Mouse (Mus musculus): ENCODE data around the gene Grik4. TPM values are rescaled to one million over a fixed set of nuclear protein-coding genes. Genes with fewer than 3 reads are reported as not detected.

Gene Grik4
- polyA plus RNA-seq, 1 experiment from 2014 or later = 1.1 TPM

DNA sequence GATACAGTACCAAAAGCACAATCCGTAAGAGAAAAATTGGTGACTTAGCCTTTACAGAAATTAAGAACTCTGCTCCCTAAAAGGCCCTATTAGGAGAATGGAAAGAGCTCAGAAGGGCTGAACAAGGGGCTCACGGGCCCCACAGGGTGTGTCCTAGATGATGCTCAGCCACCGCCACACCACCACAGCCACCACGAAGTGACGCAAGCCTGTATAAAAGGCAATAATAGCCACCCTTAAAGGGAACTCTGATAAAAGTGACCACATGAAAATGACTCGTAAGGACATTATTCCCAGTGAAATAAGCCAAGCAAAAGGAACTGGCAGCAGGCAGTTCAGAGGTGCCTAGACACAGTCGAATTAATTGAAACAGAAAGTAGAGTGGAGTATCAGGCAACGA, 63.3 kb downstream of the Grik4 start:
- Histone ChIP-seq H3K4me3 (ENCODE audit: low read depth, low read length) (no peak overlapping the region), H3K9me3 (ENCODE audit: control insufficient read depth, low read length) (no peaks in the 10 kb centered on the region), H3K36me3 (ENCODE audit: control insufficient read depth, insufficient read depth, low read length) (no peaks in the 10 kb centered on the region), H3K27me3 (ENCODE audit: control insufficient read depth, insufficient read depth, low read length) (no peaks in the 10 kb centered on the region), H3K27ac (ENCODE audit: low read depth, low read length) (no peak overlapping the region), H3K4me1 (replicated peaks; ENCODE audit: control insufficient read depth, insufficient read depth, low read length) (peaks cover 7% of the 10 kb centered on the region; the same call in 1 of the 2 replicates), H3K4me2 (ENCODE audit: low read depth, low read length, severe bottlenecking) (no peak overlapping the region), H3K9ac (ENCODE audit: low read length) (no peak overlapping the region)
- no peak for DNase-seq (ENCODE audit: low spot score)
- no peak for ATAC-seq (replicated peaks; ENCODE audit: low FRiP score)
- 69% methylated on average over 8 of the region's 8 CpGs for WGBS

DNA sequence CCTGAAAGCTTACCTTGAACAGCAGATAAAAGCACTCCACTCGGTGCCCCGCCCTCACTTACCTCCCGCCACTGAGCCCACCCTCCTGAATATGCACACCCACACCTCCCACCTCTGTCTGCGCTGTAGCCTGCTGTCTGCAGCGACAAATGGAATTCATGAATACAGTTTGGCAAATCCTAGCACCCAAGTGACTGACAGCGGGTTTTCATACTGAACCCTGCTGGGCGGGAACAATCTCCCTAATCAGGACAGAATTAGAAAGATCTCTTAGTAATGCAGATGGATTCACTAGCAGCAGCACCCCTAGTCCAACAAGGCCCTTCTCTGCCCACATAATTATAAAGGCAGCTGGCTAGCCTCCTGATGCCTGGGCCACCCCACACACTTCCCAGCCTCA, 65.9 kb downstream of the Grik4 start:
- ATAC-seq (replicated peaks; ENCODE audit: low FRiP score) (no peak), DNase-seq (ENCODE audit: low spot score) (no peak)
- Histone ChIP-seq H3K9me3 (ENCODE audit: control insufficient read depth, low read length) (no peaks in the 10 kb centered on the region), H3K4me3 (ENCODE audit: low read depth, low read length) (no peak overlapping the region), H3K36me3 (ENCODE audit: control insufficient read depth, insufficient read depth, low read length) (no peaks in the 10 kb centered on the region), H3K27me3 (ENCODE audit: control insufficient read depth, insufficient read depth, low read length) (no peaks in the 10 kb centered on the region), H3K27ac (ENCODE audit: low read depth, low read length) (no peak overlapping the region), H3K9ac (ENCODE audit: low read length) (no peak overlapping the region), H3K4me1 (replicated peaks; ENCODE audit: control insufficient read depth, insufficient read depth, low read length) (peaks cover 4% of the 10 kb centered on the region; the same call in 1 of the 2 replicates), H3K4me2 (ENCODE audit: low read depth, low read length, severe bottlenecking) (no peak overlapping the region)
- WGBS = 21% methylated on average over 7 of the region's 7 CpGs

DNA sequence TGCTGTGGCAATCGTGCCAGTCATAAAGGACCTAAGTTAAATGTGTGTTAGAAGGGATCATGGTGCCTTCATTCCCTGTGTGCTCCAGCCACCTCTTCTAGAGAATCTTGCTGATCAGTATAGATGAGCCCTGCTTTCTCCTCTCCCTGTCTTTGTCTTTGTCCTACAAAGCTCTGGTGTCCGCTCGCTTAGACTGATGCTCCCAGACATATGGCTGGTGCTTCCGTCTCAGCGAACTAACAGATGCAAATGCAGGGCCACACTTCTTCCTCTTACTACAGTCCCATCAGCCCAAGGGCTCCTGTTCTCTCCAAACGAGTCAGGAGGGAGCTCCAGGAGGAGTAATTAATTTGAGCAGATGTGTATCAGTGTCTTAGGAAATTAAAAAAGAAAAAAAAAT, 71.4 kb downstream of the Grik4 start:
- DNase-seq (ENCODE audit: low spot score) (no peak), ATAC-seq (replicated peaks; ENCODE audit: low FRiP score) (no peak)
- no peak overlapping the region for H3K4me2 ChIP-seq (ENCODE audit: low read depth, low read length, severe bottlenecking)
- no peak overlapping the region for H3K27ac ChIP-seq (ENCODE audit: low read depth, low read length)
- H3K4me1 ChIP-seq (replicated peaks; ENCODE audit: control insufficient read depth, insufficient read depth, low read length) = peaks cover 4% of the 10 kb centered on the region; the same call in 1 of the 2 replicates
- WGBS = 71% methylated on average over 6 of the region's 6 CpGs
- H3K4me3 ChIP-seq (ENCODE audit: low read depth, low read length) = no peak overlapping the region
- no peaks in the 10 kb centered on the region for H3K9me3 ChIP-seq (ENCODE audit: control insufficient read depth, low read length)
- no peak overlapping the region for H3K9ac ChIP-seq (ENCODE audit: low read length)
- no peaks in the 10 kb centered on the region for H3K36me3 ChIP-seq (ENCODE audit: control insufficient read depth, insufficient read depth, low read length)
- H3K27me3 ChIP-seq (ENCODE audit: control insufficient read depth, insufficient read depth, low read length) = no peaks in the 10 kb centered on the region

DNA sequence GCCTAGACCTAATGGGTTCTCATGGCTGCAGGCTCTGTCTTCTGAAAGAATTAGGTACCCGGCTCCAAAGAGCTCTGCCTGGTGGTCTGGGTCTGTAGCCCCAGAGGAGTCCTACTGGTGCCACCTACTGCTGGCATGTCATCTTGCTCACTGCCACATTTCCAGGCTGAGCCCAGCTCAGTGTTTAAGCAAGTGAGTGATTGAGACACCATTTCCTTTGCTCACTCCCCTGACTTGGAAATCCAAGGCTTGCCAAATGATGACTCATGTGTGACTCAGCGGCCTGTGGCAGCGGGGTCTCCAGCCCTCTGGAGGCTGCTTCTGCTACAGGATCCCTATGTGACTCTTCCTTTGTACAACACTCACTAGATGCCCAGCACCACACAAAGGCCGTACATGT, 72.6 kb downstream of the Grik4 start:
- H3K4me3 ChIP-seq (ENCODE audit: low read depth, low read length) = no peak overlapping the region
- H3K4me2 ChIP-seq (ENCODE audit: low read depth, low read length, severe bottlenecking) = no peak overlapping the region
- peaks cover 4% of the 10 kb centered on the region; the same call in 1 of the 2 replicates for H3K4me1 ChIP-seq (replicated peaks; ENCODE audit: control insufficient read depth, insufficient read depth, low read length)
- DNase-seq (ENCODE audit: low spot score) (no peak), ATAC-seq (replicated peaks; ENCODE audit: low FRiP score) (no peak)
- H3K27me3 ChIP-seq (ENCODE audit: control insufficient read depth, insufficient read depth, low read length) = no peaks in the 10 kb centered on the region
- H3K36me3 ChIP-seq (ENCODE audit: control insufficient read depth, insufficient read depth, low read length) = no peaks in the 10 kb centered on the region
- no peak overlapping the region for H3K9ac ChIP-seq (ENCODE audit: low read length)
- H3K9me3 ChIP-seq (ENCODE audit: control insufficient read depth, low read length) = no peaks in the 10 kb centered on the region
- no peak overlapping the region for H3K27ac ChIP-seq (ENCODE audit: low read depth, low read length)
- WGBS = 91% methylated on average over 4 of the region's 4 CpGs

DNA sequence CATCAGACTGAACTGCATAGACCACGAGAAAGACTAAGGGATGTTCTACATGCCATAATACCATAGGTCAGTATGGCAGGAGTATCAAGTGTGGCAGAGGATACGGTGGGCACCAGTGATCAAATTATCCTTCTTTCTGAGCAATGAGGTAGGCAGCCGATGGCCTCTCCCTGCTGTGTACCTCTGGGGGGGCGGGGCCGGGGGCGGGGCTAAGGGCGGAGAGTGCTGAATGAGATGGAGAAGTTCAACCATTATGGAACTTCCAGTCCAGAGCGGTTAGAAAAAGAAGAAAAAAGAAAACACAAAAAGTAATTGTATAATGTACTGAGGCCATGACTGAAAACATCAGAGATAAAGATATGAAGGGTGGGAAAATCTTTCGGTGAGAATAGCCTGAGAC, 74.0 kb downstream of the Grik4 start:
- no peaks in the 10 kb centered on the region for H3K27me3 ChIP-seq (ENCODE audit: control insufficient read depth, insufficient read depth, low read length)
- no peaks in the 10 kb centered on the region for H3K36me3 ChIP-seq (ENCODE audit: control insufficient read depth, insufficient read depth, low read length)
- no peak overlapping the region for H3K27ac ChIP-seq (ENCODE audit: low read depth, low read length)
- DNase-seq (ENCODE audit: low spot score) (no peak), ATAC-seq (replicated peaks; ENCODE audit: low FRiP score) (no peak)
- no peaks in the 10 kb centered on the region for H3K9me3 ChIP-seq (ENCODE audit: control insufficient read depth, low read length)
- H3K4me3 ChIP-seq (ENCODE audit: low read depth, low read length) = no peak overlapping the region
- WGBS = 60% methylated on average over 9 of the region's 9 CpGs
- H3K4me2 ChIP-seq (ENCODE audit: low read depth, low read length, severe bottlenecking) = no peak overlapping the region
- H3K4me1 ChIP-seq (replicated peaks; ENCODE audit: control insufficient read depth, insufficient read depth, low read length) = peaks cover 8% of the 10 kb centered on the region
- H3K9ac ChIP-seq (ENCODE audit: low read length) = no peak overlapping the region

DNA sequence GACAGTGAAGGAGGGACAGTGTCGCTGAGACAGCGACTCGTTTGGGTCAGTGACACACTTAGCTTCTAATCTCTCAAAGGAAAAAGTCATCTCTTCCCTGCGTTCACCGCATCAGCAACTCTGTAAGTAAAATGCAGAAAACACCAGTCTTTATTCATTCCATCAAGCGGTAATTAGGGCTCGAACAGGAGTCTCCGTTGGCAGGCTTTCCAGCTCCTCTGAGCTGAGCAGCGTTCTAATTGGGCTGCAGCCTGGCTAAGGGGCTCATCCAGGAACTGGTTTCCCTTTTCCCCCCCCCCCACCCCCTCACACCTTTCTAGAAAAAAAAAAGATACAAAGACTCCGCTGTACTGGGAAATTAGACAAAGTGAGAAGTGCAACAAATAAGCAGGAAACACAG, 75.8 kb downstream of the Grik4 start:
- Histone ChIP-seq H3K9me3 (ENCODE audit: control insufficient read depth, low read length) (no peaks in the 10 kb centered on the region), H3K4me1 (replicated peaks; ENCODE audit: control insufficient read depth, insufficient read depth, low read length) (peaks cover 10% of the 10 kb centered on the region), H3K9ac (ENCODE audit: low read length) (no peak overlapping the region), H3K27me3 (ENCODE audit: control insufficient read depth, insufficient read depth, low read length) (no peaks in the 10 kb centered on the region), H3K4me3 (ENCODE audit: low read depth, low read length) (no peak overlapping the region), H3K36me3 (ENCODE audit: control insufficient read depth, insufficient read depth, low read length) (no peaks in the 10 kb centered on the region), H3K27ac (ENCODE audit: low read depth, low read length) (no peak overlapping the region), H3K4me2 (ENCODE audit: low read depth, low read length, severe bottlenecking) (0 out of 2 replicates have a peak overlapping the region, but pooled peaks have one; percentile 21)
- ATAC-seq (replicated peaks; ENCODE audit: low FRiP score) (no peak), DNase-seq (ENCODE audit: low spot score) (no peak)
- 24% methylated on average over 10 of the region's 10 CpGs for WGBS

DNA sequence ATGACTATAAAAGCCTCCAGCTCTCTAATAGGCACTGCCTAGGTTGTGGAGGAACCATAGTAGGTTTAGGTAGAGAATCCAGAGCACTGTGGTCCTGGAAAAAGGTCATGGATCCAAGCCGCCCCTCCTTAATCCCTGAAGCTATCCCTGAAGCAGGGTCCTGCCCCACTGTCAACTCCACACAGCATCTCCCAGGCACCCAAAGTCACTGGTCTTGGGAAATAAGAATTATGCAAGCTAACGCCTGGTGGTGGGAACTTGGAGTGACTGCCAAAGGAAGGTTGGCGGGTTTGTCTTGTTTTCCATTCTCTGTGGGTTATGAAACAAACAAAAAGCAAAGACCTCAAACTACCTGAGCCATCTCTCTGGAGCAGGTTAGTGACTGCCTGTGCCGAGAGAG, 77.6 kb downstream of the Grik4 start:
- H3K9ac ChIP-seq (ENCODE audit: low read length) = no peak overlapping the region
- no peak overlapping the region for H3K27ac ChIP-seq (ENCODE audit: low read depth, low read length)
- 83% methylated on average over 4 of the region's 4 CpGs for WGBS
- no peaks in the 10 kb centered on the region for H3K27me3 ChIP-seq (ENCODE audit: control insufficient read depth, insufficient read depth, low read length)
- H3K4me1 ChIP-seq (replicated peaks; ENCODE audit: control insufficient read depth, insufficient read depth, low read length) = peaks cover 12% of the 10 kb centered on the region
- ATAC-seq (replicated peaks; ENCODE audit: low FRiP score) = no peak
- H3K4me2 ChIP-seq (ENCODE audit: low read depth, low read length, severe bottlenecking) = no peak overlapping the region
- H3K9me3 ChIP-seq (ENCODE audit: control insufficient read depth, low read length) = no peaks in the 10 kb centered on the region
- H3K36me3 ChIP-seq (ENCODE audit: control insufficient read depth, insufficient read depth, low read length) = no peaks in the 10 kb centered on the region
- H3K4me3 ChIP-seq (ENCODE audit: low read depth, low read length) = no peak overlapping the region
- DNase-seq (ENCODE audit: low spot score) = no peak

DNA sequence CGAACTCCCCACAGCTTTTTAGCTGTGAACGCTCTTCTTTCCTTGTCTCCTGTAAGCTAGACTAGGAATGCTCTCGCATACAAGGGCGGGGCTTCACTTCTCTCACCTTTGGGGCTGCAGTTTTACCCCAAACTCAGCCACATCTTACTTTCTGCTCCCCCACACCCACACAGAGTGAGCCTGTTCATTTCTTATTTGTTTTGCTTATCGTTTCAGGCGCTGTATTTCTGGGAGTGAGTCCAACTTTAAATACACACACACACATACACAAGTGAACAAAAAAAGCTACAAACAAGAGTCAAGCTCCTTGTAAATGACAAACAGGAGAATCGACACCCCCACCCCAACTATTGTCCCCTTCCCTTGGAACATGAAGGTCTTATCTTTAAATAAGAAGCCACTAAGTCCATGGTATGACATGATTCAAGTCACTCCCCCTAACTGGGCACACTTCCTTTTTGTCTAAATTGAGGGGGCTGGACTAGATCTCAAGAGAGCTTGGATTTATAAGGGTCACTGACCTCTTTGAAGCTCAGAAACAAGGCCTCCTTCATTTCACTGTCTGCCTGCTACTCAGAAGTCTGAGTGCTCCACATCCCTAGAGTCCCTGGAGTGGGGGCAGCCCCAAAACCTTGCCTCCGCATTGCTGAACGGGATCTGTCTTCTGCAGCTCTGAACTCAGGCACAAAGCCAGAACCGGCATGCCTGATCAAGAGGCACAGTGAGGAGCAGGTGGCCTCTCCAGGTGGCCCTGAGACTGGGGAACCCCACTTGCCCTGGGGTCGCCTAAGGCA, 79.1 kb downstream of the Grik4 start:
- no peaks in the 10 kb centered on the region for H3K9me3 ChIP-seq (ENCODE audit: control insufficient read depth, low read length)
- ATAC-seq (replicated peaks; ENCODE audit: low FRiP score) = no peak
- H3K27me3 ChIP-seq (ENCODE audit: control insufficient read depth, insufficient read depth, low read length) = no peaks in the 10 kb centered on the region

DNA sequence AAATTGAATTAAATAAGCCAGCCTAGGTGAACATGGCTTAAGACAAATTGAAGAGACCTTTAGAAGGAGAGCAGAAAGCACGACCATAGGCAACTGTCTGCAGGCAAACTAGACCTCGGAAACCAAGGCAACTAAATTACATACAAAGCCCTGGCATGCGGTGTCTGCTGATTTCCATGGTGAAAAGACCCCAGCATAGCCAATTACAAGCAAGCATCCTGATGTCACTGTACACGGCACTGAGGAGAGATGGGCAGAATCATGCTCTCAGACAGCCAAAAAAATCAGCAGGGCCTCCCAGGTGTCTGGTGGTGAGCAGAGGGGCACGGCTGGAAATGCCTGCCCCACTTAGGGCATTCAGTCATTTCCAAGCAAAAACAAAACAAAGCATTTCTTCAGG, 80.9 kb downstream of the Grik4 start:
- H3K4me1 ChIP-seq (replicated peaks; ENCODE audit: control insufficient read depth, insufficient read depth, low read length) = peaks cover 9% of the 10 kb centered on the region
- H3K9ac ChIP-seq (ENCODE audit: low read length) = no peak overlapping the region
- no peaks in the 10 kb centered on the region for H3K27me3 ChIP-seq (ENCODE audit: control insufficient read depth, insufficient read depth, low read length)
- no peaks in the 10 kb centered on the region for H3K9me3 ChIP-seq (ENCODE audit: control insufficient read depth, low read length)
- ATAC-seq (replicated peaks; ENCODE audit: low FRiP score) (no peak), DNase-seq (ENCODE audit: low spot score) (no peak)
- H3K4me2 ChIP-seq (ENCODE audit: low read depth, low read length, severe bottlenecking) = no peak overlapping the region
- no peak overlapping the region for H3K4me3 ChIP-seq (ENCODE audit: low read depth, low read length)
- WGBS = 60% methylated on average over 5 of the region's 5 CpGs
- no peaks in the 10 kb centered on the region for H3K36me3 ChIP-seq (ENCODE audit: control insufficient read depth, insufficient read depth, low read length)
- no peak overlapping the region for H3K27ac ChIP-seq (ENCODE audit: low read depth, low read length)

More for the DNA sequence above, 79.1 kb downstream of the Grik4 start:
- Histone ChIP-seq H3K4me1 (replicated peaks; ENCODE audit: control insufficient read depth, insufficient read depth, low read length) (peaks cover 12% of the 10 kb centered on the region), H3K4me3 (ENCODE audit: low read depth, low read length) (no peak overlapping the region), H3K9ac (ENCODE audit: low read length) (no peak overlapping the region), H3K36me3 (ENCODE audit: control insufficient read depth, insufficient read depth, low read length) (no peaks in the 10 kb centered on the region), H3K4me2 (ENCODE audit: low read depth, low read length, severe bottlenecking) (no peak overlapping the region), H3K27ac (ENCODE audit: low read depth, low read length) (no peak overlapping the region)
- DNase-seq (ENCODE audit: low spot score) = no peak
- 41% methylated on average over 11 of the region's 11 CpGs for WGBS

All from forebrain, embryonic 11.5 days (tissue).